ENCODE assay signal across 10 mouse cellular contexts in genomic region chr9:16344902-16345855, GRCm38 (mm10).
A peak's percentile ranks its signal among the peaks of the same experiment; 100 is the strongest.
DNase-seq lines count a peak whose midpoint lies in the region.
"Had no signal": no experiment of that assay in that cellular context is flagged by ENCODE, and none has a peak within 500 bp of the region (broad histone marks: within the 10 kb centered on the region; RNA-seq: fewer than 3 reads in every experiment).

No protein-coding gene starts in this region.

- no peaks in the 10 kb centered on the region for H3K27me3 ChIP-seq in limb, embryonic 10.5 days (ENCODE audit: low read depth, poor library complexity, severe bottlenecking)

- 63% methylated on average over 11 of the region's 11 CpGs for WGBS in limb, embryonic 10.5 days

- H3K36me3 ChIP-seq in limb, embryonic 10.5 days, result no peaks in the 10 kb centered on the region

- peak; percentile 63 for DNase-seq in retina, postnatal 1 day
- DNase-seq in retina, embryonic 14.5 days (ENCODE audit: low spot score), result no peak
- DNase-seq in layer of hippocampus, adult 11-12 months (ENCODE audit: low spot score), result peak; percentile 59
- peak; percentile 43 for DNase-seq in mesoderm, embryonic 11.5 days (ENCODE audit: low read depth, low spot score)
- peak; percentile 67 for DNase-seq in telencephalon, adult 2 months (ENCODE audit: low read depth, low spot score)
- no peak for DNase-seq in kidney, adult 11 months
- no peak for DNase-seq in heart, adult 9 months (ENCODE audit: low spot score in 2 of 2)
- DNase-seq in limb, embryonic 10.5 days (ENCODE audit: low spot score), result no peak
- DNase-seq: cerebellum, adult 18-20 months; thymus, postnatal 25 days had no signal

- no peak overlapping the region for H3K4me3 ChIP-seq in limb, embryonic 10.5 days

- H3K4me1 ChIP-seq in limb, embryonic 10.5 days, result peaks cover 3% of the 10 kb centered on the region; the same call in 1 of the 2 replicates

- H3K9me3 ChIP-seq in limb, embryonic 10.5 days (replicated peaks), result no peaks in the 10 kb centered on the region

- no peak overlapping the region for H3K27ac ChIP-seq in limb, embryonic 10.5 days

Comparison
In these comparisons a context has a peak if more than half of its experiments do, and no peak if none do; other contexts are left out.
1. DNase-seq: peak in retina, postnatal 1 day (single experiment), layer of hippocampus, adult 11-12 months (single experiment), mesoderm, embryonic 11.5 days (single experiment) and telencephalon, adult 2 months (single experiment); none in retina, embryonic 14.5 days (single experiment), kidney, adult 11 months (single experiment), heart, adult 9 months (0 of 2) and limb, embryonic 10.5 days (single experiment).